Mouse (Mus musculus): Measurements from ENCODE around the gene Slc27a3. TPM values are rescaled to one million over a fixed set of nuclear protein-coding genes. Genes with fewer than 3 reads are reported as not detected.

The Slc27a3 gene
- polyA plus RNA-seq, 2 experiments = 1.0 to 2.1 TPM

GRCm38 (mm10) chr3:90408721-90409120 is 19.0 kb upstream of the Slc27a3 start:
- peaks cover 33% of the 10 kb centered on the region for H3K36me3 ChIP-seq (replicated peaks; ENCODE audit: control insufficient read depth, insufficient read depth, low read depth)
- no peak for TF ChIP-seq CTCF (IDR thresholded peaks at IDR 0.05; ENCODE audit: low read depth)
- TF ChIP-seq EP300 (IDR thresholded peaks at IDR 0.05; ENCODE audit: low read depth) = no peak
- H3K27ac ChIP-seq = no peak overlapping the region
- DNase-seq (ENCODE audit: low read depth in 3 of 3, low spot score in 3 of 3) = no peak
- WGBS (ENCODE audit: insufficient replicate concordance) = 46% methylated on average over 3 of the region's 3 CpGs
- H3K27me3 ChIP-seq (ENCODE audit: control insufficient read depth, insufficient read depth, low read length) = no peaks in the 10 kb centered on the region
- H3K9ac ChIP-seq (replicated peaks) = no peak overlapping the region
- no peak overlapping the region for H3K4me2 ChIP-seq (ENCODE audit: low read depth)
- no peak overlapping the region for H3K4me3 ChIP-seq (ENCODE audit: insufficient read depth in 1 of 2, low read depth in 2 of 2, low read length in 2 of 2)
- ATAC-seq (ENCODE audit: insufficient read depth) = no peak
- no peaks in the 10 kb centered on the region for H3K4me1 ChIP-seq (replicated peaks; ENCODE audit: control insufficient read depth in 2 of 2, insufficient read depth in 2 of 2, low read length in 1 of 2)
- no peaks in the 10 kb centered on the region for H3K9me3 ChIP-seq (ENCODE audit: control insufficient read depth, low read length)

GRCm38 (mm10) chr3:90406414-90406813 is 16.7 kb upstream of the Slc27a3 start:
- H3K27ac ChIP-seq = no peak overlapping the region
- 88% methylated on average over 5 of the region's 5 CpGs for WGBS (ENCODE audit: insufficient replicate concordance)
- no peak for DNase-seq (ENCODE audit: low read depth in 3 of 3, low spot score in 3 of 3)
- ATAC-seq (ENCODE audit: insufficient read depth) = no peak
- H3K9ac ChIP-seq (replicated peaks) = no peak overlapping the region
- no peaks in the 10 kb centered on the region for H3K27me3 ChIP-seq (ENCODE audit: control insufficient read depth, insufficient read depth, low read length)
- no peak overlapping the region for H3K4me2 ChIP-seq (ENCODE audit: low read depth)
- H3K4me3 ChIP-seq (ENCODE audit: insufficient read depth in 1 of 2, low read depth in 2 of 2, low read length in 2 of 2) = no peak overlapping the region
- no peaks in the 10 kb centered on the region for H3K4me1 ChIP-seq (replicated peaks; ENCODE audit: control insufficient read depth in 2 of 2, insufficient read depth in 2 of 2, low read length in 1 of 2)
- H3K36me3 ChIP-seq (replicated peaks; ENCODE audit: control insufficient read depth, insufficient read depth, low read depth) = peaks cover 43% of the 10 kb centered on the region
- TF ChIP-seq EP300 (IDR thresholded peaks at IDR 0.05; ENCODE audit: low read depth) = no peak
- no peak for TF ChIP-seq CTCF (IDR thresholded peaks at IDR 0.05; ENCODE audit: low read depth)
- H3K9me3 ChIP-seq (ENCODE audit: control insufficient read depth, low read length) = no peaks in the 10 kb centered on the region

GRCm38 (mm10) chr3:90404609-90405008 is 14.9 kb upstream of the Slc27a3 start:
- 79% methylated on average over 4 of the region's 4 CpGs for WGBS (ENCODE audit: insufficient replicate concordance)

GRCm38 (mm10) chr3:90404121-90404520 is 14.4 kb upstream of the Slc27a3 start:
- Histone ChIP-seq H3K9me3 (ENCODE audit: control insufficient read depth, low read length) (no peaks in the 10 kb centered on the region), H3K4me3 (ENCODE audit: insufficient read depth in 1 of 2, low read depth in 2 of 2, low read length in 2 of 2) (no peak overlapping the region), H3K27me3 (ENCODE audit: control insufficient read depth, insufficient read depth, low read length) (no peaks in the 10 kb centered on the region), H3K27ac (no peak overlapping the region), H3K4me1 (replicated peaks; ENCODE audit: control insufficient read depth in 2 of 2, insufficient read depth in 2 of 2, low read length in 1 of 2) (no peaks in the 10 kb centered on the region), H3K36me3 (replicated peaks; ENCODE audit: control insufficient read depth, insufficient read depth, low read depth) (peaks cover 57% of the 10 kb centered on the region), H3K9ac (replicated peaks) (no peak overlapping the region), H3K4me2 (ENCODE audit: low read depth) (no peak overlapping the region)
- DNase-seq (ENCODE audit: low read depth in 3 of 3, low spot score in 3 of 3) (no peak), ATAC-seq (ENCODE audit: insufficient read depth) (no peak)
- TF ChIP-seq CTCF (IDR thresholded peaks at IDR 0.05; ENCODE audit: low read depth) = no peak
- no peak for TF ChIP-seq EP300 (IDR thresholded peaks at IDR 0.05; ENCODE audit: low read depth)
- 80% methylated on average over 3 of the region's 3 CpGs for WGBS (ENCODE audit: insufficient replicate concordance)

More at GRCm38 (mm10) chr3:90404609-90405008, 14.9 kb upstream of the Slc27a3 start:
- ATAC-seq (ENCODE audit: insufficient read depth) = no peak
- H3K27me3 ChIP-seq (ENCODE audit: control insufficient read depth, insufficient read depth, low read length) = no peaks in the 10 kb centered on the region
- no peak for DNase-seq (ENCODE audit: low read depth in 3 of 3, low spot score in 3 of 3)
- H3K9me3 ChIP-seq (ENCODE audit: control insufficient read depth, low read length) = no peaks in the 10 kb centered on the region
- H3K4me2 ChIP-seq (ENCODE audit: low read depth) = no peak overlapping the region
- H3K27ac ChIP-seq = no peak overlapping the region
- H3K4me3 ChIP-seq (ENCODE audit: insufficient read depth in 1 of 2, low read depth in 2 of 2, low read length in 2 of 2) = no peak overlapping the region
- H3K4me1 ChIP-seq (replicated peaks; ENCODE audit: control insufficient read depth in 2 of 2, insufficient read depth in 2 of 2, low read length in 1 of 2) = no peaks in the 10 kb centered on the region
- no peak overlapping the region for H3K9ac ChIP-seq (replicated peaks)
- TF ChIP-seq EP300 (IDR thresholded peaks at IDR 0.05; ENCODE audit: low read depth) (no peak), CTCF (IDR thresholded peaks at IDR 0.05; ENCODE audit: low read depth) (no peak)
- H3K36me3 ChIP-seq (replicated peaks; ENCODE audit: control insufficient read depth, insufficient read depth, low read depth) = peaks cover 55% of the 10 kb centered on the region

- no peaks in the 10 kb centered on the region for H3K27me3 ChIP-seq (ENCODE audit: control insufficient read depth, insufficient read depth, low read length)
- no peak overlapping the region for H3K4me3 ChIP-seq (ENCODE audit: insufficient read depth in 1 of 2, low read depth in 2 of 2, low read length in 2 of 2)
- H3K9me3 ChIP-seq (ENCODE audit: control insufficient read depth, low read length) = no peaks in the 10 kb centered on the region
- H3K4me2 ChIP-seq (ENCODE audit: low read depth) = no peak overlapping the region
- no peak for TF ChIP-seq EP300 (IDR thresholded peaks at IDR 0.05; ENCODE audit: low read depth)
- TF ChIP-seq CTCF (IDR thresholded peaks at IDR 0.05; ENCODE audit: low read depth) = no peak
- WGBS (ENCODE audit: insufficient replicate concordance) = 79% methylated on average over 4 of the region's 4 CpGs
- ATAC-seq (ENCODE audit: insufficient read depth) = no peak
- DNase-seq (ENCODE audit: low read depth in 3 of 3, low spot score in 3 of 3) = no peak
- H3K9ac ChIP-seq (replicated peaks) = no peak overlapping the region
- H3K27ac ChIP-seq = no peak overlapping the region
- H3K4me1 ChIP-seq (replicated peaks; ENCODE audit: control insufficient read depth in 2 of 2, insufficient read depth in 2 of 2, low read length in 1 of 2) = no peaks in the 10 kb centered on the region
- peaks cover 47% of the 10 kb centered on the region for H3K36me3 ChIP-seq (replicated peaks; ENCODE audit: control insufficient read depth, insufficient read depth, low read depth)
These were observed 11.3 kb upstream of the Slc27a3 start for GRCm38 (mm10) chr3:90400993-90401392.
